Mouse (Mus musculus) myocyte (in vitro differentiated cells): ENCODE results near the gene Tbca.

Source experiments
- MAX ChIP-seq: IDR thresholded peaks from one replicate; pipeline ENCODE4 v1.6.1; 2011; ENCODE audit warnings: low read depth, mild to moderate bottlenecking, control low read depth
- MYOG ChIP-seq, 3 experiments: IDR thresholded peaks; one replicate each; pipeline ENCODE4 v1.6.1; 2011; ENCODE audit warnings: control low read depth in 2 of 3, low read depth in 2 of 3, mild to moderate bottlenecking in 2 of 3; ENCODE audit not compliant: insufficient read length in 2 of 3, control insufficient read depth in 1 of 3, insufficient read depth in 1 of 3
- POLR2A ChIP-seq: IDR thresholded peaks from one replicate; pipeline ENCODE4 v1.6.1; 2011; ENCODE audit warnings: low read depth, mild to moderate bottlenecking, control low read depth, moderate library complexity; ENCODE audit not compliant: insufficient read length
- USF1 ChIP-seq: IDR thresholded peaks from one replicate; pipeline ENCODE4 v1.6.1; 2011; ENCODE audit warnings: low read depth, mild to moderate bottlenecking, control low read depth, moderate library complexity

- TF ChIP-seq POLR2A, result no peak
- no peak for TF ChIP-seq USF1
- no peak for TF ChIP-seq MYOG (IDR thresholded peaks at IDR 0.05; ENCODE audit: control insufficient read depth in 1 of 3, insufficient read depth in 1 of 3, insufficient read length in 2 of 3, low read depth in 2 of 3)
- TF ChIP-seq MAX, result no peak
Observed at GRCm38 (mm10) chr13:94877991-94878745, 89.5 kb downstream of the Tbca start.
